Mouse (Mus musculus) layer of hippocampus, adult 18-20 months (tissue): Measurements from ENCODE around the gene Ndst2. TPM values are rescaled to one million over a fixed set of nuclear protein-coding genes. Genes with fewer than 3 reads are reported as not detected.

Experiments used
- microRNA-seq, 2 experiments: library from miRNA; unstranded; fragments of <30 nt; microRNA quantifications; one replicate each; pipeline ENCODE4 v1.2.0; 2021
- total RNA-seq, 2 experiments: library from RNA; stranded (reverse); gene quantifications; 2 replicates each; pipeline ENCODE4 v1.2.3; 2021

The Ndst2 gene
- total RNA-seq, 2 experiments from 2014 or later: 14.9 to 17.6 TPM

Small RNA genes lying within 50 kb of the gene (microRNA-seq; reads per million reads assigned to microRNA genes)
- gene Mir6946: 0.98 to 0.99 reads per million in 2 experiments

Other genes starting within 250 kb of the Ndst2 start
- 1 to 10 TPM in 1 of 2 experiments, under 1 TPM in 1; 0.40 to 1.1 TPM for gene Mss51, start 237.7 kb downstream of the Ndst2 start, total RNA-seq
- 100 to 1,000 TPM; 287 to 305 TPM for gene Ppp3cb, start 188.0 kb downstream of the Ndst2 start, total RNA-seq
- 10 to 100 TPM; 58.7 to 59.4 TPM for gene Usp54, start 93.5 kb downstream of the Ndst2 start, total RNA-seq
- gene Myoz1, start 78.0 kb downstream of the Ndst2 start, total RNA-seq: not detected
- gene Synpo2l, start 66.2 kb downstream of the Ndst2 start, total RNA-seq: under 1 TPM; 0.12 to 0.13 TPM
- gene Sec24c, start 60.3 kb downstream of the Ndst2 start, total RNA-seq: 100 to 1,000 TPM in 1 of 2 experiments, 10 to 100 TPM in 1; 97.2 to 109 TPM
- gene Fut11, start 39.6 kb downstream of the Ndst2 start, total RNA-seq: 10 to 100 TPM; 14.5 to 14.7 TPM
- gene Chchd1, start 31.6 kb downstream of the Ndst2 start, total RNA-seq: 10 to 100 TPM; 53.1 to 53.3 TPM
- 100 to 1,000 TPM; 165 to 186 TPM for gene Zswim8, start 27.0 kb downstream of the Ndst2 start, total RNA-seq
- gene Camk2g, start 59.5 kb upstream of the Ndst2 start, total RNA-seq: 100 to 1,000 TPM; 225 to 233 TPM
- 1 to 10 TPM; 3.3 to 4.5 TPM for gene Plau, start 102.1 kb upstream of the Ndst2 start, total RNA-seq
- gene Vcl, start 194.8 kb upstream of the Ndst2 start, total RNA-seq: 10 to 100 TPM; 28.2 to 32.5 TPM